Mouse (Mus musculus) heart, adult 2 months (tissue): ENCODE measurements around the gene Samm50. TPM values are rescaled to one million over a fixed set of nuclear protein-coding genes. Genes with fewer than 3 reads are reported as not detected.

ENCODE experiments used
- DNase-seq, 2 experiments: peaks; one replicate each; pipeline ENCODE4 v3.0.0; 2021
- H3K27ac ChIP-seq: fragments of 200-600 bp; 2 replicates; pipeline ENCODE4 v1.8.1; 2022
- H3K27me3 ChIP-seq: fragments of 200-500 bp; 2 replicates; pipeline ENCODE4 v1.6.1; 2012; ENCODE audit warnings: mild to moderate bottlenecking, low read length, inconsistent platforms, mixed read lengths; ENCODE audit not compliant: control insufficient read depth, insufficient read depth
- H3K36me3 ChIP-seq: fragments of 200-500 bp; 2 replicates; pipeline ENCODE4 v1.6.1; 2012; ENCODE audit warnings: low read length, inconsistent platforms; ENCODE audit not compliant: control insufficient read depth, insufficient read depth
- H3K4me1 ChIP-seq: fragments of 200-500 bp; 2 replicates; pipeline ENCODE4 v1.6.1; 2011; ENCODE audit warnings: low read length; ENCODE audit not compliant: control insufficient read depth, insufficient read depth
- H3K4me3 ChIP-seq: fragments of 200-600 bp; 2 replicates; pipeline ENCODE4 v1.8.1; 2022
- H3K79me2 ChIP-seq: fragments of 200-500 bp; replicated peaks from 2 replicates; pipeline ENCODE4 v1.6.1; 2012; ENCODE audit warnings: mild to moderate bottlenecking, inconsistent platforms, low read length, moderate library complexity, mixed read lengths; ENCODE audit not compliant: control insufficient read depth, insufficient read depth
- H3K9ac ChIP-seq: fragments of 200-500 bp; 2 replicates; pipeline ENCODE4 v1.6.1; 2012; ENCODE audit warnings: low read depth, mild to moderate bottlenecking, control low read depth, inconsistent platforms, low read length, mixed read lengths
- CTCF ChIP-seq: fragments of 200-600 bp; IDR thresholded peaks from 2 replicates; pipeline ENCODE4 v1.8.1; 2022; ENCODE audit warnings: antibody characterized with exemption, mild to moderate bottlenecking, moderate library complexity
- EP300 ChIP-seq: fragments of 200-500 bp; IDR thresholded peaks from 2 replicates; pipeline ENCODE4 v1.6.1; 2011; ENCODE audit warnings: low read depth, low read length, control low read depth; ENCODE audit not compliant: insufficient read depth
- POLR2A ChIP-seq: fragments of 200-500 bp; IDR thresholded peaks from 2 replicates; pipeline ENCODE4 v1.6.1; 2011; ENCODE audit warnings: mild to moderate bottlenecking, low read depth, low read length, control low read depth; ENCODE audit not compliant: insufficient read depth
- WGBS: fragments of 180-500 bp; shearing (Covaris S2); methylation state at CpG from one replicate; pipeline ENCODE4 v1.1.7; 2018; 5-methylcytosine and 5-hydroxymethylcytosine counted together
- intact Hi-C: fragments of 180-260 bp; cut with DNase I; formaldehyde crosslinking; loops from one replicate; pipeline ENCODE4 v1.15.1; 2025
- polyA plus RNA-seq: library from polyadenylated mRNA; depleted of rRNA; stranded (reverse); fragments of >200 nt; gene quantifications from 2 replicates; pipeline ENCODE4 v1.2.3, GENCODE M21; 2012
- total RNA-seq, 2 experiments: library from RNA; stranded (reverse); gene quantifications; 2 replicates each; pipeline ENCODE4 v1.2.3; 2021

The Samm50 gene
- total and polyA plus RNA-seq, 3 experiments: 27.8 to 289 (median 258) TPM

GRCm38 (mm10) chr15:84251227-84251626 lies 59.2 kb downstream of the Samm50 start:
- DNase-seq: peak; percentile 66 to 82
- H3K4me3 ChIP-seq: no peak overlapping the region
- peaks cover 2% of the 10 kb centered on the region for H3K79me2 ChIP-seq
- 28% methylated on average over 13 of the region's 13 CpGs for WGBS
- peak overlapping the region; percentile 26; the same call in 1 of the 2 replicates for H3K9ac ChIP-seq
- no peaks in the 10 kb centered on the region for H3K36me3 ChIP-seq
- intact Hi-C loops: loop anchor here (2.0 to 5.0 kb wide), 2 partner anchors 20 to 119 kb away; no protein-coding TSS in a partner anchor
- peak overlapping the region; percentile 91 for H3K27ac ChIP-seq
- TF ChIP-seq CTCF (no peak), EP300 (0 out of 2 replicates have a peak, but pooled peaks have one; percentile 26), POLR2A (no peak)
- peaks cover 22% of the 10 kb centered on the region for H3K4me1 ChIP-seq
- no peaks in the 10 kb centered on the region for H3K27me3 ChIP-seq

DNA sequence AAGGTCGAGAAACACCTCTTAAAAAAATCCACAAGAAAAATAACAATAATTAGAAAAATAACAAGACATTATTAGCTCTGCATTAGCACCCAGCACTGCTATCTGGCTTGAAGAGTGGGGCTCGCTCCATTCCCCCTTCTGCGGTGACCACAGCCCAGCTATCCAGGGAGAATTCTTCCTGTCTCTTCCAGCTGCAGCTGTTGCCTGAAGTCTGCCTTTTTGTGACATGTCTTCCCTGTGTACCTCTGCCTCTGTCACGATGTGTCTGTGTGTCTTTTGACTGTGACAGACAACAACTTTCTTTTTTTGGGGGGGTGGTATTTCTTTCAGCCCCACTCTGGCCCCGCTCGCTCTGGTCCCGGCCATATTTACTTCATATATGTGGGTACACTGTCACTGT lies 60.6 kb downstream of the Samm50 start:
- 86% methylated on average over 7 of the region's 7 CpGs for WGBS
- intact Hi-C loops: loop anchor here (5.0 kb wide), 1 partner anchor 120 kb away; no protein-coding TSS in a partner anchor
- H3K4me1 ChIP-seq: peaks cover 31% of the 10 kb centered on the region
- H3K4me3 ChIP-seq: no peak overlapping the region
- H3K79me2 ChIP-seq: no peaks in the 10 kb centered on the region; the same call in 1 of the 2 replicates
- H3K27ac ChIP-seq: peak overlapping the region; percentile 91
- no peak overlapping the region for H3K9ac ChIP-seq
- no peaks in the 10 kb centered on the region for H3K27me3 ChIP-seq
- no peaks in the 10 kb centered on the region for H3K36me3 ChIP-seq
- no peak for DNase-seq
- TF ChIP-seq EP300: no peak
- no peak for TF ChIP-seq CTCF
- no peak for TF ChIP-seq POLR2A

DNA sequence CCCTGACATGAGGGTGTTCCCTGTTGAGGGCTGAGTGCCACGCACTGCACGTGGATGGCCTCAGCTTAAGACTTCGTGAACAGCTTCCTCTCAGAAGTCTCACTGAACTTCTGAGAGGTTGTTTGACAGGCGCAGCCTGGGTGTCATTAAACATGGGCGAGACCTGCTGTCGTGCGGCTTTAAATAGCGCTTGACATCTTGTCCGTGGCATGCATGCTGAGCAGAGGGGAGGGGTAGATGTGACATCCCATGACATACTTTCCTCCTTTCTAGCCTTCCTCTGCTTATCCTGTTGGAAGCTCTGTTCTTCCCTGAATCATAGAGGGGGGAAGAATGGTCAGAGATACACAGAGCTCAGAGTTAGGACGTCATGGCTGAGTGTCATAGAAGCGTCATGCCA lies 61.7 kb downstream of the Samm50 start:
- Histone ChIP-seq H3K9ac (peak overlapping the region; percentile 22; the same call in 1 of the 2 replicates), H3K27me3 (no peaks in the 10 kb centered on the region), H3K36me3 (no peaks in the 10 kb centered on the region), H3K27ac (peak overlapping the region; percentile 91), H3K4me1 (peaks cover 36% of the 10 kb centered on the region), H3K79me2 (no peaks in the 10 kb centered on the region; the same call in 1 of the 2 replicates), H3K4me3 (no peak overlapping the region)
- WGBS: 22% methylated on average over 11 of the region's 11 CpGs
- peak; percentile 27; the same call in 1 of the 2 replicates for TF ChIP-seq POLR2A
- no peak for TF ChIP-seq CTCF
- intact Hi-C loops: loop anchor here (5.0 kb wide), 1 partner anchor 121 kb away; no protein-coding TSS in a partner anchor
- DNase-seq: peak in 1 of 2 experiments; percentile 71

GRCm38 (mm10) chr15:84254387-84254786 lies 62.3 kb downstream of the Samm50 start:
- Histone ChIP-seq H3K4me3 (no peak overlapping the region), H3K9ac (peak overlapping the region; percentile 2; the same call in 1 of the 2 replicates), H3K27me3 (no peaks in the 10 kb centered on the region), H3K4me1 (peaks cover 34% of the 10 kb centered on the region), H3K36me3 (no peaks in the 10 kb centered on the region), H3K79me2 (no peaks in the 10 kb centered on the region; the same call in 1 of the 2 replicates), H3K27ac (peak overlapping the region; percentile 91)
- no peak for DNase-seq
- no peak for TF ChIP-seq CTCF
- TF ChIP-seq POLR2A: no peak
- TF ChIP-seq EP300: no peak
- intact Hi-C loops: loop anchor here (5.0 kb wide), 1 partner anchor 122 kb away; no protein-coding TSS in a partner anchor
- 36% methylated on average over 8 of the region's 8 CpGs for WGBS

GRCm38 (mm10) chr15:84256254-84256850 lies 64.3 kb downstream of the Samm50 start:
- Histone ChIP-seq H3K27me3 (no peaks in the 10 kb centered on the region), H3K36me3 (no peaks in the 10 kb centered on the region), H3K4me3 (no peak overlapping the region), H3K9ac (no peak overlapping the region), H3K79me2 (no peaks in the 10 kb centered on the region; the same call in 1 of the 2 replicates), H3K27ac (peak overlapping the region; percentile 9; the same call in 1 of the 2 replicates), H3K4me1 (peaks cover 31% of the 10 kb centered on the region)
- intact Hi-C loops: no loop called here
- DNase-seq: no peak
- WGBS: 57% methylated on average over 12 of the region's 12 CpGs
- TF ChIP-seq CTCF (no peak), POLR2A (no peak), EP300 (no peak)

DNA sequence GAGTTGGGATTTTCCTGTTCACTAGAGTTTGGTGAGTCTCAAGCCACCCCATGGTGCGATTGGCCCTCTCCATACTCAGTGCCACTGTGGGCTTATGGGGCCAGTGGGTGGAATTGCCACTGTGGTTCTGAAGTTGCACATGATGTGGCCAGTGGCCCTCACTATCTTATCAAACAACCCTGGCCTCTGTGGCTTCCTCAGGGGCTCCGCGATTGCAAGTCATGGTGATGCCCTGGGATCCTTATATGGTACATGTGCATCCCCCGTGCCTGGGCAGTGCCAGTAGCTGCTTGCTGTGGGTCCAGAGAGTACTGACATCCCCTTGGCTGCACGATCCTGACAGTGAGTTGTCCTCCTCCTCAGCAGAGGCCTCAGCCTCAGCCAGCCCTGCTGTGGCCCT lies 64.8 kb downstream of the Samm50 start:
- Histone ChIP-seq H3K79me2 (no peaks in the 10 kb centered on the region; the same call in none of the 2 replicates), H3K36me3 (no peaks in the 10 kb centered on the region), H3K27me3 (no peaks in the 10 kb centered on the region), H3K27ac (no peak overlapping the region; the same call in 1 of the 2 replicates), H3K4me3 (no peak overlapping the region), H3K9ac (no peak overlapping the region), H3K4me1 (peaks cover 28% of the 10 kb centered on the region)
- TF ChIP-seq EP300 (no peak), CTCF (no peak), POLR2A (no peak)
- intact Hi-C loops: no loop called here
- DNase-seq: no peak
- 59% methylated on average over 5 of the region's 5 CpGs for WGBS
